Mouse (Mus musculus): ENCODE results near the gene Rasgef1b.

DNA sequence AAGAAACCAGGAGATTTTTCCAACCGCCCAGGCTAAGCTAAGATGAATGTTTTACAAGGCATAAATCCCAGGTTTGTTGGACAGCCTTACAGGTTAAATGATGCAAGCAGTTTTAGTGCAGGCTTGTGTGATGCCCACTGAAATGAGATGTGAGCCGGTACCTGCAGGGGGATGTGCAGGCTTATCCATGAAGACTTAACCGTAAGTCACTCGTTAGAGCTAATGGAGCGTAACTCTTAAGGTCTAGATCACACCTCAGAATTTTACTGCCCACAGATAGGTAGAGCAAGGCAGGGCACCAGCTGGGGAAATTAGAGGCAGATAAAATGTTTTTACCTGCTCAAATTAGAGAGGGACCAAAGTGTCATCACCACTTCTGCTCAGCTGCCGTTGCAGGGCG lies 14.0 kb upstream of the Rasgef1b start:
- no peak for TF ChIP-seq CTCF (IDR thresholded peaks at IDR 0.05; ENCODE audit: insufficient read depth, low read length)
- no peak for TF ChIP-seq POLR2A (IDR thresholded peaks at IDR 0.05; ENCODE audit: borderline replicate concordance, extremely low read depth, low read depth, low read length)
